Mouse (Mus musculus): ENCODE results near the gene Cpm. TPM values are rescaled to one million over a fixed set of nuclear protein-coding genes. Genes with fewer than 3 reads are reported as not detected.
"Not testable (repeated sequence)": the region's sequence is repeated elsewhere in the genome, so short reads cannot be mapped to it uniquely, and the experiment has no call there.

The Cpm gene
- total RNA-seq, 2 experiments from 2014 or later, result 7.5 to 8.1 TPM

GRCm38 (mm10) chr10:117616191-117616680, 13.1 kb upstream of the Cpm start:
- intact Hi-C loops (cut with DNase I), result no loop called here
- DNase-seq (ENCODE audit: low spot score in 2 of 2), result no peak

GRCm38 (mm10) chr10:117616765-117617164, 12.5 kb upstream of the Cpm start:
- DNase-seq (ENCODE audit: low spot score in 2 of 2); intact Hi-C loops (cut with DNase I): not testable (repeated sequence)

GRCm38 (mm10) chr10:117617568-117618345, 11.5 kb upstream of the Cpm start:
- DNase-seq (ENCODE audit: low spot score in 2 of 2), result no peak
- intact Hi-C loops (cut with DNase I), result no loop called here

GRCm38 (mm10) chr10:117619041-117619861, 10.0 kb upstream of the Cpm start:
- intact Hi-C loops (cut with DNase I), result no loop called here

GRCm38 (mm10) chr10:117619862-117620179, 9.5 kb upstream of the Cpm start:
- DNase-seq (ENCODE audit: low spot score in 2 of 2), result no peak
- intact Hi-C loops (cut with DNase I), result no loop called here

More at GRCm38 (mm10) chr10:117619041-117619861, 10.0 kb upstream of the Cpm start:
- DNase-seq (ENCODE audit: low spot score in 2 of 2), result no peak

GRCm38 (mm10) chr10:117620530-117620929, 8.8 kb upstream of the Cpm start:
- intact Hi-C loops (cut with DNase I), result no loop called here
- no peak for DNase-seq (ENCODE audit: low spot score in 2 of 2)

GRCm38 (mm10) chr10:117620934-117621501, 8.3 kb upstream of the Cpm start:
- intact Hi-C loops (cut with DNase I), result no loop called here
- no peak for DNase-seq (ENCODE audit: low spot score in 2 of 2)

GRCm38 (mm10) chr10:117621616-117622533, 7.4 kb upstream of the Cpm start:
- no peak for DNase-seq (ENCODE audit: low spot score in 2 of 2)
- intact Hi-C loops (cut with DNase I), result no loop called here

GRCm38 (mm10) chr10:117623358-117623757, 5.9 kb upstream of the Cpm start:
- intact Hi-C loops (cut with DNase I), result no loop called here
- DNase-seq (ENCODE audit: low spot score in 2 of 2), result no peak

- intact Hi-C loops (cut with DNase I), result no loop called here
- no peak for DNase-seq (ENCODE audit: low spot score in 2 of 2)
Observed at GRCm38 (mm10) chr10:117624222-117624621, 5.1 kb upstream of the Cpm start.

- no peak for DNase-seq (ENCODE audit: low spot score in 2 of 2)
- intact Hi-C loops (cut with DNase I), result loop anchor here (5.0 kb wide), 1 partner anchor 53 kb away; no protein-coding TSS in a partner anchor
Observed at GRCm38 (mm10) chr10:117624655-117625497, 4.4 kb upstream of the Cpm start.

- intact Hi-C loops (cut with DNase I), result loop anchor here (5.0 kb wide), 1 partner anchor 53 kb away; no protein-coding TSS in a partner anchor
- no peak for DNase-seq (ENCODE audit: low spot score in 2 of 2)
Observed at GRCm38 (mm10) chr10:117625500-117626296, 3.6 kb upstream of the Cpm start.

- no peak for DNase-seq (ENCODE audit: low spot score in 2 of 2)
- intact Hi-C loops (cut with DNase I), result loop anchor here (5.0 kb wide), 1 partner anchor 54 kb away; no protein-coding TSS in a partner anchor
Observed at GRCm38 (mm10) chr10:117626297-117626613, 3.0 kb upstream of the Cpm start.

- no peak for DNase-seq (ENCODE audit: low spot score in 2 of 2)
- intact Hi-C loops (cut with DNase I), result loop anchor here (5.0 kb wide), 1 partner anchor 55 kb away; no protein-coding TSS in a partner anchor
Observed at GRCm38 (mm10) chr10:117626840-117627615, 2.3 kb upstream of the Cpm start.

- DNase-seq (ENCODE audit: low spot score in 2 of 2), result no peak
- intact Hi-C loops (cut with DNase I), result loop anchor here (5.0 kb wide), 1 partner anchor 55 kb away; no protein-coding TSS in a partner anchor
Observed at GRCm38 (mm10) chr10:117627616-117627930, 1.7 kb upstream of the Cpm start.

- no peak for DNase-seq (ENCODE audit: low spot score in 2 of 2)
- intact Hi-C loops (cut with DNase I), result loop anchor here (5.0 kb wide), 1 partner anchor 56 kb away; no protein-coding TSS in a partner anchor
Observed at GRCm38 (mm10) chr10:117627949-117628348, 1.4 kb upstream of the Cpm start.
